Mouse (Mus musculus): Measurements from ENCODE around the gene Tagln3. TPM values are rescaled to one million over a fixed set of nuclear protein-coding genes. Genes with fewer than 3 reads are reported as not detected.

The Tagln3 gene
- polyA plus RNA-seq, 1 experiment from 2014 or later: 11.1 TPM

DNA sequence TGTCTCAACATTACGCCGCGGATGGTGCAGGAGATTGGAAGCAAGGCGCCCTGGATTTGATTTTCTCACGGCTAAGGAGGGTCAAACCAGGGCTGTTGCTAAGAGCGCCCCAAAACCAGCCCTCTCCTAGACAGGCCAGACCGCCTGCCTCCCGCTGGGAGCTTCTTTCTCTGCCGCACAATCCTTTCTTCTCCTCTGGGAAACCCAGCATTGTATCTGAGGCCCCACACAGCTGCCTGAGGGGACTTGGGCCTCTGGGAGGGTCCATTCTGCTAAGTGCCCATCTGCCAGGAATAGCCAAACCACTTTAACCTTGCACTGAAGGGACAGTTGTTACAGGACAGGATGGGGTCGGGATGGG, 314 bp upstream of the Tagln3 start:
- Histone ChIP-seq H3K36me3 (ENCODE audit: control insufficient read depth, insufficient read depth, low read length) (no peaks in the 10 kb centered on the region), H3K9ac (ENCODE audit: low read length) (peak overlapping the region; percentile 32), H3K4me3 (ENCODE audit: low read depth, low read length) (peak overlapping the region; percentile 47), H3K9me3 (ENCODE audit: control insufficient read depth, low read length) (no peaks in the 10 kb centered on the region), H3K4me2 (replicated peaks; ENCODE audit: low read depth) (peak overlapping the region; percentile 82), H3K27ac (replicated peaks) (no peak overlapping the region), H3K27me3 (ENCODE audit: control insufficient read depth, insufficient read depth, low read length) (no peaks in the 10 kb centered on the region), H3K4me1 (replicated peaks; ENCODE audit: control insufficient read depth, insufficient read depth) (no peaks in the 10 kb centered on the region)
- ATAC-seq (ENCODE audit: low FRiP score, low TSS enrichment) (0 out of 2 replicates have a peak, but pooled peaks have one; percentile 26), DNase-seq (ENCODE audit: low spot score) (no peak)
- TF ChIP-seq CTCF (IDR thresholded peaks at IDR 0.05; ENCODE audit: low read depth) (no peak), EP300 (optimal IDR thresholded peaks at IDR 0.05) (no peak)
- 2% methylated on average over 10 of the region's 10 CpGs for WGBS

DNA sequence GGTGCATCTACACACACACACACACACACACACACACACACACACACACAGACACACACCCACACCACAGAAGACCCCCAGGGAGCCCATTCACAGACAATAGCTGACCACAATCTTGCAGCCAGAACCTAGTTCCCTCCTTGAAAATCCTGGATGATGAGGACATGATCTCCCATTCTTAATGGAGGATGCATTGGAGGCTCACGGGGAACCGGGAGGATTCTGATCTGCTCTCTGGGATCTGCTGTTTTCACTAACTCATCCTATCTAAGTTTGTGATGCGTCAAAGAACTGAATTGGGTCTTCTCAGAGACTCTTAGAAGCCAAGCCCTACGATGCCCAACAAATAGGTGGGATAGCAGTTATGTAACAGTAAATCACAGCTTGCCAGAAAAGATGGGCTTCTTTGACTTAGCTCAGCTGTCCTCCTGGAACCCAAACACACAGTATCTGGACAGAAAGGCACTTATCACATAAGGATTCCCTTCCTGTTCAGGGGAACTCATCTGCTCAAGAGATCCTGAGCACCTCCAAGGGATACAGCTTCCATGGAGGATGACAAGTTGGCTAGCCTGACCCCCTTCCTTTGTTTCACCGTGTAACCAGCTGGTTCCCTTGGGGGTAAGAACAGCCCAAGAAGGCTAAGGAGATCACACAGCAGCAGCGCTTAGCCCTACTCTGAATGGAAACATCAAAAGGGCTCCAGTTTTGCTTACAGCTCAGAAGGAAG, 1.1 kb downstream of the Tagln3 start:
- TF ChIP-seq CTCF (IDR thresholded peaks at IDR 0.05; ENCODE audit: low read depth): no peak
- TF ChIP-seq EP300 (optimal IDR thresholded peaks at IDR 0.05): no peak
- 68% methylated on average over 6 of the region's 6 CpGs for WGBS
- H3K36me3 ChIP-seq (ENCODE audit: control insufficient read depth, insufficient read depth, low read length): no peaks in the 10 kb centered on the region
- H3K9ac ChIP-seq (ENCODE audit: low read length): no peak overlapping the region
- H3K4me3 ChIP-seq (ENCODE audit: low read depth, low read length): peak overlapping the region; percentile 47
- no peaks in the 10 kb centered on the region for H3K27me3 ChIP-seq (ENCODE audit: control insufficient read depth, insufficient read depth, low read length)
- DNase-seq (ENCODE audit: low spot score) (no peak), ATAC-seq (ENCODE audit: low FRiP score, low TSS enrichment) (no peak)
- no peaks in the 10 kb centered on the region for H3K9me3 ChIP-seq (ENCODE audit: control insufficient read depth, low read length)
- H3K27ac ChIP-seq (replicated peaks): no peak overlapping the region
- no peaks in the 10 kb centered on the region for H3K4me1 ChIP-seq (replicated peaks; ENCODE audit: control insufficient read depth, insufficient read depth)
- H3K4me2 ChIP-seq (replicated peaks; ENCODE audit: low read depth): peak overlapping the region; percentile 82

DNA sequence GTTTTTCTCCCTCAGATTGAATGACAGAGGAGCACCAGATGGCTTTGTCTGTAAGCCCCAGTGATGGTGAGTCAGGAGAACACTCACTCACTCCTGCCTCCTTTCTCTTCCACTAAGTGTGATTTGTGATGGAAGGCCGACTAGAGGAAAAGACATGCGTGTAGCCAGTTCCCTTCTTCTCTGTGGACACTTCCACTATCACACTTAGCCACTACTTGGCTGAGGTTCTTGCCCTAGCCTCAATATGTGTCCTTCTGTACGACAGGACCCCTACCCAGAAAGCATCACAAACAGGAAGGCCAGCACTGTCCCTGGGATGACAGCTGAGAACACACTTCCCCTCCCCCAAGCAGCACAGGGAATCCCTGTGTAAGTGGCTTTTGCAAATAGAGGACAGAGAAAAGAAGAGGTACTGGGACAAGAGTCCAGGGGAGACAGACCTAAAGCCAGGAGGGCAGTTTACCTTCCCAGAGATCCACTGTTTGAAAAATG, 1.9 kb downstream of the Tagln3 start:
- Histone ChIP-seq H3K4me3 (ENCODE audit: low read depth, low read length) (no peak overlapping the region), H3K27me3 (ENCODE audit: control insufficient read depth, insufficient read depth, low read length) (no peaks in the 10 kb centered on the region), H3K27ac (replicated peaks) (no peak overlapping the region), H3K9ac (ENCODE audit: low read length) (no peak overlapping the region), H3K4me1 (replicated peaks; ENCODE audit: control insufficient read depth, insufficient read depth) (no peaks in the 10 kb centered on the region), H3K9me3 (ENCODE audit: control insufficient read depth, low read length) (no peaks in the 10 kb centered on the region), H3K4me2 (replicated peaks; ENCODE audit: low read depth) (no peak overlapping the region), H3K36me3 (ENCODE audit: control insufficient read depth, insufficient read depth, low read length) (no peaks in the 10 kb centered on the region)
- DNase-seq (ENCODE audit: low spot score): no peak
- WGBS: 71% methylated on average over 3 of the region's 3 CpGs
- TF ChIP-seq CTCF (IDR thresholded peaks at IDR 0.05; ENCODE audit: low read depth) (no peak), EP300 (optimal IDR thresholded peaks at IDR 0.05) (no peak)
- ATAC-seq (ENCODE audit: low FRiP score, low TSS enrichment): no peak

DNA sequence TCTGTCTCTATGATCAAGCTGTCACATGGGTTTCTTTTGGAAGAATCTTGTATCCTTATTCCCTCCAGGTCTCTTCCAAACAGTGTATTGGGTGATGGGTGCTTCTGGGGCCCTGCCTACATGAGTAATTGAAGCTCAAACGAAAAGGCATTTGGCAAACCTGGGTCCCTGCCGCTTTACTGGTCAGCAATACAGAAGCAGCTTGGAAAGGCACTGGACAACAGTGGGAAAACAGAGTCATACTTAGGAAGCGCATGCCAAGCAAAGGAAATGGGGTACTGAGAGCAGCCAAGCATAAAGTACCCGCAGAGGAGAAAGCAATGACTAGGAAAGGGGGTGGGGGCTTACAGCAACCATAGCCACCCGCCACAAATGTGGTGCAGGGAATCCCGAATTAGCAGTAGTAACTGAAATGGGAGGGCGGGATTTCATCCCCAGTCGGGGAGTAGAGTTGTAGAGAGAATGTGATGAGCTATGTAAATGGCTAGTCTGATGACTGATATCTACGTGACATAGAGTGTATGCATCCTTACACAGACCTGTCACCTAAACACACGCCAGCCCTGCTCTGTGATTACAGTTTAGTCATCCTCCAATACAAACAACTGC, 4.3 kb downstream of the Tagln3 start:
- no peaks in the 10 kb centered on the region for H3K9me3 ChIP-seq (ENCODE audit: control insufficient read depth, low read length)
- no peaks in the 10 kb centered on the region for H3K4me1 ChIP-seq (replicated peaks; ENCODE audit: control insufficient read depth, insufficient read depth)
- DNase-seq (ENCODE audit: low spot score): no peak
- no peak for TF ChIP-seq CTCF (IDR thresholded peaks at IDR 0.05; ENCODE audit: low read depth)
- TF ChIP-seq EP300 (optimal IDR thresholded peaks at IDR 0.05): no peak
- H3K4me3 ChIP-seq (ENCODE audit: low read depth, low read length): no peak overlapping the region
- WGBS: 69% methylated on average over 10 of the region's 10 CpGs
- H3K27me3 ChIP-seq (ENCODE audit: control insufficient read depth, insufficient read depth, low read length): no peaks in the 10 kb centered on the region
- H3K36me3 ChIP-seq (ENCODE audit: control insufficient read depth, insufficient read depth, low read length): no peaks in the 10 kb centered on the region
- no peak for ATAC-seq (ENCODE audit: low FRiP score, low TSS enrichment)
- no peak overlapping the region for H3K9ac ChIP-seq (ENCODE audit: low read length)
- no peak overlapping the region for H3K27ac ChIP-seq (replicated peaks)
- H3K4me2 ChIP-seq (replicated peaks; ENCODE audit: low read depth): no peak overlapping the region

DNA sequence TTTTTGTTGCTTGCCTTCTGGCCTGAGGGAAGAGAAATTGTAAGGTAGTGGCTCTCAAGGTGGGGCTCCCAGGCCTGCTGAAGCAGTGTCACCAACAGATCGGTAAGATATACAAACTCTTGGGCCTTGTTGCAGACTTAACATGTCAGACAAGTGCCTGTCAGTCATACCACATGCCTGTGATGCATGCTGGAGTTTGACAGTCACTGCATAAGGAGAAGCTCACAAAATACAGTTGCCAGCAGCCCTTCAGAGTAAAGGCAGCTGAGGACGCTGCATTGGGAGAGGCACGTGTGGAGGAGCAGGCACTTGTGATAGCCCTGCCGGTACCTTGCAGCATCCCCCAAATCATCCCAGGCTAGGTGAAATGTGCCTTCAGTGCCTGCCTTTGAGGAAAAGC, 6.1 kb downstream of the Tagln3 start:
- Histone ChIP-seq H3K27me3 (ENCODE audit: control insufficient read depth, insufficient read depth, low read length) (no peaks in the 10 kb centered on the region), H3K9ac (ENCODE audit: low read length) (no peak overlapping the region), H3K4me2 (replicated peaks; ENCODE audit: low read depth) (no peak overlapping the region), H3K4me1 (replicated peaks; ENCODE audit: control insufficient read depth, insufficient read depth) (no peaks in the 10 kb centered on the region), H3K9me3 (ENCODE audit: control insufficient read depth, low read length) (no peaks in the 10 kb centered on the region), H3K4me3 (ENCODE audit: low read depth, low read length) (no peak overlapping the region), H3K36me3 (ENCODE audit: control insufficient read depth, insufficient read depth, low read length) (no peaks in the 10 kb centered on the region), H3K27ac (replicated peaks) (no peak overlapping the region)
- ATAC-seq (ENCODE audit: low FRiP score, low TSS enrichment) (no peak), DNase-seq (ENCODE audit: low spot score) (no peak)
- no peak for TF ChIP-seq CTCF (IDR thresholded peaks at IDR 0.05; ENCODE audit: low read depth)
- no peak for TF ChIP-seq EP300 (optimal IDR thresholded peaks at IDR 0.05)
- 91% methylated on average over 4 of the region's 4 CpGs for WGBS

DNA sequence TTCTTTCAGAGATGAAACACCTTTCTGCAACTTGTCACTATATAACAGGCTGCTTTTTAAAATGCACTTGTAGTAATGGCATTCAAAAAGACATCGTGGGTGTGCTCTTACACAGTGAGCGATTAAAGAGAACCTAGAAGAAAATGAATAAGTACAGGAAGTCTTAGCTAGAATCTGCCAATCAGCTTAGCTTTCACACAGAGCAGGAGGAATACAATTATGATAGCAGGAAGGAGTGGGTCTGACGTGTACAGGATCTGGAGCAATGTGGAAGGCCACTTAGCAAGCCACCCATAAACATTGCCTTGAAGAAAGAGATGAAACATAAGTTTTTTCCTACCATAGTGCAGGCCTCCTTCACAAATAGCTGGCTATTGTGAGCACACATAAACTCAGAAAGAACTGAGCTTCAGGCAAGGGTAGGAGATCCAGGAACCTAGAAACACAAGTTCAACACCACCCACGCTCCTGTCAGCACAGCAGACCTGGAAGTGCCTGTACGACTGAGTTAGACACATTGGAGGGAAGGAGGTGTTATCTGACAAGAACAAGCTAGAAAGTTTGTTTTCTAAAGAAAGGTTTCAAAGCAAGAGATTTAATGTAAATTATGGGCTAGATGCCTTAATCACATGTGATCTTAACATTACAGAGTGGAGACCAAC, 9.8 kb downstream of the Tagln3 start:
- WGBS: 71% methylated on average over 5 of the region's 5 CpGs
- no peak overlapping the region for H3K9ac ChIP-seq (ENCODE audit: low read length)
- no peaks in the 10 kb centered on the region for H3K4me1 ChIP-seq (replicated peaks; ENCODE audit: control insufficient read depth, insufficient read depth)
- TF ChIP-seq CTCF (IDR thresholded peaks at IDR 0.05; ENCODE audit: low read depth): no peak
- TF ChIP-seq EP300 (optimal IDR thresholded peaks at IDR 0.05): no peak
- DNase-seq (ENCODE audit: low spot score) (no peak), ATAC-seq (ENCODE audit: low FRiP score, low TSS enrichment) (no peak)
- H3K27ac ChIP-seq (replicated peaks): no peak overlapping the region
- no peak overlapping the region for H3K4me3 ChIP-seq (ENCODE audit: low read depth, low read length)
- no peak overlapping the region for H3K4me2 ChIP-seq (replicated peaks; ENCODE audit: low read depth)
- H3K36me3 ChIP-seq (ENCODE audit: control insufficient read depth, insufficient read depth, low read length): no peaks in the 10 kb centered on the region
- H3K9me3 ChIP-seq (ENCODE audit: control insufficient read depth, low read length): no peaks in the 10 kb centered on the region
- no peaks in the 10 kb centered on the region for H3K27me3 ChIP-seq (ENCODE audit: control insufficient read depth, insufficient read depth, low read length)
